Comparison of ENCODE assay signal across 8 mouse cellular contexts in genomic region chr4:94601395-94601794, GRCm38 (mm10). TPM values are rescaled to one million over a fixed set of nuclear protein-coding genes. Genes with fewer than 3 reads are reported as not detected.
A peak's percentile ranks its signal among the peaks of the same experiment; 100 is the strongest.
DNase-seq lines count a peak whose midpoint lies in the region; ATAC-seq and TF ChIP-seq lines count a peak whose summit lies in the region.

No protein-coding gene starts in this region.

- no peak for ATAC-seq in heart, postnatal 0 days (ENCODE audit: insufficient read depth, low read depth)
- ATAC-seq in midbrain, embryonic 13.5 days: no peak

- no peaks in the 10 kb centered on the region for H3K27me3 ChIP-seq in heart, postnatal 0 days (ENCODE audit: control insufficient read depth, insufficient read depth, low read length)
- H3K27me3 ChIP-seq in midbrain, embryonic 13.5 days: no peaks in the 10 kb centered on the region

- peak overlapping the region; percentile 72; the same call in 1 of the 2 replicates for H3K4me2 ChIP-seq in heart, postnatal 0 days (ENCODE audit: low read depth, low read length)
- peak overlapping the region; percentile 79 for H3K4me2 ChIP-seq in midbrain, embryonic 13.5 days (replicated peaks)

- no peak overlapping the region for H3K4me3 ChIP-seq in left cerebral cortex, adult 2 months
- H3K4me3 ChIP-seq in heart, postnatal 0 days (ENCODE audit: low read depth, low read length): no peak overlapping the region
- peak overlapping the region; percentile 98 for H3K4me3 ChIP-seq in midbrain, embryonic 13.5 days (replicated peaks)

- H3K9me3 ChIP-seq in heart, postnatal 0 days (replicated peaks; ENCODE audit: control insufficient read depth, low read length): no peaks in the 10 kb centered on the region
- H3K9me3 ChIP-seq in midbrain, embryonic 13.5 days: no peaks in the 10 kb centered on the region

- DNase-seq in left cerebral cortex, adult 2 months (ENCODE audit: extremely low spot score in 1 of 2, low spot score in 2 of 2): no peak
- DNase-seq in left cerebral cortex, adult 11 months (ENCODE audit: low spot score): no peak
- peak; percentile 39 for DNase-seq in R1 (ENCODE audit: low read depth, low spot score)
- no peak for DNase-seq in heart, postnatal 0 days (ENCODE audit: low spot score)
- DNase-seq in adrenal gland, adult 2 months: no peak
- no peak for DNase-seq in gastrocnemius, postnatal 14 days
- DNase-seq in cerebellum, adult 11 months: no peak

- 85% methylated on average over 4 of the region's 4 CpGs for WGBS in heart, postnatal 0 days
- 92% methylated on average over 4 of the region's 4 CpGs for WGBS in midbrain, embryonic 13.5 days

- no peaks in the 10 kb centered on the region for H3K36me3 ChIP-seq in heart, postnatal 0 days (replicated peaks; ENCODE audit: control insufficient read depth, insufficient read depth, low read length)
- no peaks in the 10 kb centered on the region for H3K36me3 ChIP-seq in midbrain, embryonic 13.5 days

- intact Hi-C loops in left cerebral cortex, adult 2 months (cut with DNase I): loop anchor here (5.0 kb wide), 1 partner anchor 44 kb away; the partner anchor contains the start of genes Caap1 and Gm10306
- intact Hi-C loops in gastrocnemius, postnatal 14 days (cut with DNase I; ENCODE audit: low total_unique reads): no loop called here

- no peak overlapping the region for H3K27ac ChIP-seq in left cerebral cortex, adult 2 months
- H3K27ac ChIP-seq in heart, postnatal 0 days (ENCODE audit: low read depth): no peak overlapping the region
- no peak overlapping the region for H3K27ac ChIP-seq in midbrain, embryonic 13.5 days

- H3K9ac ChIP-seq in heart, postnatal 0 days (replicated peaks; ENCODE audit: low read depth, low read length): no peak overlapping the region
- no peak overlapping the region for H3K9ac ChIP-seq in midbrain, embryonic 13.5 days (replicated peaks)

- peak; percentile 27; the same call in 1 of the 2 replicates for TF ChIP-seq CTCF in left cerebral cortex, adult 2 months (IDR thresholded peaks at IDR 0.05)
- 0 out of 2 replicates have a peak, but pooled peaks have one; percentile 6 for TF ChIP-seq CTCF in heart, postnatal 0 days (IDR thresholded peaks at IDR 0.05; ENCODE audit: low read depth)

- TF ChIP-seq EP300 in heart, postnatal 0 days (IDR thresholded peaks at IDR 0.05; ENCODE audit: low read depth): no peak

- peaks cover 7% of the 10 kb centered on the region; the same call in 1 of the 2 replicates for H3K4me1 ChIP-seq in heart, postnatal 0 days (ENCODE audit: control insufficient read depth, insufficient read depth)
- H3K4me1 ChIP-seq in midbrain, embryonic 13.5 days (replicated peaks): peaks cover 27% of the 10 kb centered on the region

RNA-seq across cellular contexts. Expression of gene Plaa, which starts 1.6 kb away (rescaled TPM):
- total RNA-seq in left cerebral cortex, adult 2 months (2021): 10 to 100 TPM; 40.6 to 42.5 TPM
- total RNA-seq in heart, postnatal 0 days (2014; rRNA removed; ENCODE audit: low replicate concordance): 45.8 and 59.1 TPM in 2 replicates
- polyA plus RNA-seq in heart, postnatal 0 days (2015; fragmentation: Nextera tagmentation; extraction: Ambion mirVana): 45.6 and 48.5 TPM in 2 replicates
- 82.0 and 85.1 TPM in 2 replicates for polyA plus RNA-seq in midbrain, embryonic 13.5 days (2015; fragmentation: Nextera tagmentation; extraction: Ambion mirVana)
- total RNA-seq in adrenal gland, adult 2 months (2021): 10 to 100 TPM; 57.1 to 71.6 TPM
- 78.8 and 102 TPM in 2 replicates for polyA plus RNA-seq in adrenal gland, adult 2 months (2012; rRNA removed)
- 10 to 100 TPM; 32.7 to 38.9 TPM for total RNA-seq in gastrocnemius, postnatal 14 days (2021)

RNA-seq across cellular contexts. Expression of gene Ift74, which starts 12.9 kb away (rescaled TPM):
- 10 to 100 TPM; 24.3 to 26.6 TPM for total RNA-seq in left cerebral cortex, adult 2 months (2021)
- 0.92 and 3.4 TPM in 2 replicates for total RNA-seq in heart, postnatal 0 days (2014; rRNA removed; ENCODE audit: low replicate concordance)
- polyA plus RNA-seq in heart, postnatal 0 days (2015; fragmentation: Nextera tagmentation; extraction: Ambion mirVana): 10.3 and 12.6 TPM in 2 replicates
- 39.4 and 42.4 TPM in 2 replicates for polyA plus RNA-seq in midbrain, embryonic 13.5 days (2015; fragmentation: Nextera tagmentation; extraction: Ambion mirVana)
- 10 to 100 TPM; 13.4 to 18.8 TPM for total RNA-seq in adrenal gland, adult 2 months (2021)
- 0.55 and 0.57 TPM in 2 replicates for polyA plus RNA-seq in adrenal gland, adult 2 months (2012; rRNA removed)
- total RNA-seq in gastrocnemius, postnatal 14 days (2021): 1 to 10 TPM; 4.8 to 4.9 TPM

RNA-seq across cellular contexts. Expression of gene Caap1, which starts 44.8 kb away (rescaled TPM):
- 10 to 100 TPM in 1 of 2 experiments, 1 to 10 TPM in 1; 9.8 to 11.5 TPM for total RNA-seq in left cerebral cortex, adult 2 months (2021)
- total RNA-seq in heart, postnatal 0 days (2014; rRNA removed; ENCODE audit: low replicate concordance): 4.1 and 9.5 TPM in 2 replicates
- 5.8 and 7.2 TPM in 2 replicates for polyA plus RNA-seq in heart, postnatal 0 days (2015; fragmentation: Nextera tagmentation; extraction: Ambion mirVana)
- 23.4 and 26.5 TPM in 2 replicates for polyA plus RNA-seq in midbrain, embryonic 13.5 days (2015; fragmentation: Nextera tagmentation; extraction: Ambion mirVana)
- total RNA-seq in adrenal gland, adult 2 months (2021): 1 to 10 TPM; 7.0 to 9.4 TPM
- polyA plus RNA-seq in adrenal gland, adult 2 months (2012; rRNA removed): 1.8 and 2.7 TPM in 2 replicates
- total RNA-seq in gastrocnemius, postnatal 14 days (2021): 1 to 10 TPM; 2.6 to 2.7 TPM

RNA-seq across cellular contexts. Expression of gene Gm10306, which starts 45.0 kb away (rescaled TPM):
- total RNA-seq in left cerebral cortex, adult 2 months (2021): not detected
- not detected in 2 replicates for total RNA-seq in heart, postnatal 0 days (2014; rRNA removed; ENCODE audit: low replicate concordance)
- polyA plus RNA-seq in heart, postnatal 0 days (2015; fragmentation: Nextera tagmentation; extraction: Ambion mirVana): 0.26 TPM in 1 of 2 replicates, not detected in the other
- polyA plus RNA-seq in midbrain, embryonic 13.5 days (2015; fragmentation: Nextera tagmentation; extraction: Ambion mirVana): 0.61 TPM in 1 of 2 replicates, not detected in the other
- not detected for total RNA-seq in adrenal gland, adult 2 months (2021)
- polyA plus RNA-seq in adrenal gland, adult 2 months (2012; rRNA removed): not detected in 2 replicates
- total RNA-seq in gastrocnemius, postnatal 14 days (2021): not detected

RNA-seq across cellular contexts. Expression of gene Lrrc19, which starts 48.5 kb away (rescaled TPM):
- total RNA-seq in left cerebral cortex, adult 2 months (2021): not detected
- total RNA-seq in heart, postnatal 0 days (2014; rRNA removed; ENCODE audit: low replicate concordance): not detected in 2 replicates
- polyA plus RNA-seq in heart, postnatal 0 days (2015; fragmentation: Nextera tagmentation; extraction: Ambion mirVana): 0.10 and 0.12 TPM in 2 replicates
- polyA plus RNA-seq in midbrain, embryonic 13.5 days (2015; fragmentation: Nextera tagmentation; extraction: Ambion mirVana): 0.59 and 0.86 TPM in 2 replicates
- total RNA-seq in adrenal gland, adult 2 months (2021): not detected
- not detected in 2 replicates for polyA plus RNA-seq in adrenal gland, adult 2 months (2012; rRNA removed)
- total RNA-seq in gastrocnemius, postnatal 14 days (2021): not detected
